27 mouse cellular contexts compared by ENCODE assay signal in genomic region chr10:100101115-100101514, GRCm38 (mm10).
DNase-seq lines count a peak whose midpoint lies in the region; ATAC-seq and TF ChIP-seq lines count a peak whose summit lies in the region.
"Had no signal": no experiment of that assay in that cellular context is flagged by ENCODE, and none has a peak within 500 bp of the region (broad histone marks: within the 10 kb centered on the region; RNA-seq: fewer than 3 reads in every experiment).

No protein-coding gene starts in this region.

- no peaks in the 10 kb centered on the region; the same call in 1 of the 2 replicates for H3K4me1 ChIP-seq in liver, adult 2 months (ENCODE audit: control insufficient read depth, insufficient read depth, low read length)
- H3K4me1 ChIP-seq in midbrain, postnatal 0 days (ENCODE audit: insufficient read depth, low read length): no peaks in the 10 kb centered on the region
- H3K4me1 ChIP-seq: embryonic facial prominence, embryonic 12.5 days; embryonic facial prominence, embryonic 15.5 days; forebrain, embryonic 12.5 days; forebrain, embryonic 15.5 days; hindbrain, embryonic 12.5 days had no signal

- CTCF ChIA-PET in Patski (lab: Charles Lee): no interaction called here

- no peak for TF ChIP-seq CTCF in liver, adult 2 months (IDR thresholded peaks at IDR 0.05; ENCODE audit: low read depth, low read length)
- no peak for TF ChIP-seq CTCF in Patski (IDR thresholded peaks at IDR 0.05)
- TF ChIP-seq CTCF in midbrain, postnatal 0 days (IDR thresholded peaks at IDR 0.05): no peak

- H3K79me2 ChIP-seq in liver, adult 2 months (ENCODE audit: control insufficient read depth, insufficient read depth, low read length): no peaks in the 10 kb centered on the region

- no peak for TF ChIP-seq POLR2A in liver, adult 2 months (IDR thresholded peaks at IDR 0.05; ENCODE audit: extremely low read depth, insufficient read depth, low read length)

- H3K4me3 ChIP-seq in liver, adult 2 months (ENCODE audit: insufficient read depth, low read depth, low read length): no peak overlapping the region
- H3K4me3 ChIP-seq in midbrain, postnatal 0 days (ENCODE audit: low read depth, low read length): no peak overlapping the region
- H3K4me3 ChIP-seq: embryonic facial prominence, embryonic 12.5 days; embryonic facial prominence, embryonic 15.5 days; forebrain, embryonic 12.5 days; forebrain, embryonic 15.5 days; heart, adult 2 months; heart, embryonic 10.5 days; heart, embryonic 13.5 days; hindbrain, embryonic 12.5 days; hindbrain, embryonic 15.5 days had no signal

- no peak overlapping the region for H3K4me2 ChIP-seq in midbrain, postnatal 0 days (ENCODE audit: low read depth, low read length, poor library complexity, severe bottlenecking)
- H3K4me2 ChIP-seq: embryonic facial prominence, embryonic 12.5 days; embryonic facial prominence, embryonic 15.5 days; forebrain, embryonic 12.5 days; forebrain, embryonic 15.5 days; heart, embryonic 13.5 days; hindbrain, embryonic 12.5 days; hindbrain, embryonic 15.5 days had no signal

- peak; percentile 65 for ATAC-seq in Patski
- ATAC-seq in midbrain, postnatal 0 days (ENCODE audit: low FRiP score): no peak
- ATAC-seq: activated CD4-positive, CD25-positive, alpha-beta regulatory T cell, adult 4 months; forebrain, embryonic 15.5 days had no signal

- H3K9me3 ChIP-seq in midbrain, postnatal 0 days (ENCODE audit: low read length): no peaks in the 10 kb centered on the region
- H3K9me3 ChIP-seq: embryonic facial prominence, embryonic 12.5 days; embryonic facial prominence, embryonic 15.5 days; forebrain, embryonic 12.5 days; forebrain, embryonic 15.5 days; heart, embryonic 10.5 days; heart, embryonic 13.5 days; hindbrain, embryonic 12.5 days; hindbrain, embryonic 15.5 days had no signal

- H3K27ac ChIP-seq in liver, adult 2 months (replicated peaks; ENCODE audit: insufficient read depth, low read depth, low read length): no peak overlapping the region
- H3K27ac ChIP-seq in midbrain, postnatal 0 days (ENCODE audit: low read depth, low read length): no peak overlapping the region
- H3K27ac ChIP-seq: embryonic facial prominence, embryonic 12.5 days; embryonic facial prominence, embryonic 15.5 days; forebrain, embryonic 12.5 days; forebrain, embryonic 15.5 days; heart, adult 2 months; heart, embryonic 10.5 days; heart, embryonic 13.5 days; hindbrain, embryonic 12.5 days; hindbrain, embryonic 15.5 days had no signal

- POLR2A ChIA-PET in Patski (lab: Charles Lee): no interaction called here

- 24% methylated on average over 3 of the region's 3 CpGs for WGBS in liver, adult 2 months
- 57% methylated on average over 3 of the region's 3 CpGs for WGBS in midbrain, postnatal 0 days

- no peak overlapping the region for H3K9ac ChIP-seq in liver, adult 2 months (ENCODE audit: low read depth, low read length)
- no peak overlapping the region for H3K9ac ChIP-seq in midbrain, postnatal 0 days (replicated peaks; ENCODE audit: low read length, poor library complexity, severe bottlenecking)
- H3K9ac ChIP-seq: embryonic facial prominence, embryonic 12.5 days; embryonic facial prominence, embryonic 15.5 days; forebrain, embryonic 12.5 days; forebrain, embryonic 15.5 days; heart, embryonic 13.5 days; hindbrain, embryonic 12.5 days; hindbrain, embryonic 15.5 days had no signal

- no peaks in the 10 kb centered on the region for H3K36me3 ChIP-seq in liver, adult 2 months (ENCODE audit: control insufficient read depth, insufficient read depth, low read length)
- no peaks in the 10 kb centered on the region for H3K36me3 ChIP-seq in midbrain, postnatal 0 days (ENCODE audit: insufficient read depth, low read length)
- H3K36me3 ChIP-seq: embryonic facial prominence, embryonic 12.5 days; embryonic facial prominence, embryonic 15.5 days; forebrain, embryonic 12.5 days; forebrain, embryonic 15.5 days; G1E; heart, embryonic 10.5 days; hindbrain, embryonic 12.5 days; hindbrain, embryonic 15.5 days had no signal

- in situ Hi-C loops in Patski (cut with MboI; ENCODE audit: low pct_unique_long_range_greater_than_20kb): no loop called here

- peak; percentile 75 for DNase-seq in heart, adult 11 months
- DNase-seq in heart, postnatal 36 days: no peak
- DNase-seq in liver, adult 2 months (ENCODE audit: extremely low read depth, low read depth, low spot score): peak; percentile 5
- DNase-seq in liver (no peak), Patski (ENCODE audit: low read depth, low spot score) (no peak)
- no peak for DNase-seq in layer of hippocampus, adult 18-20 months (ENCODE audit: low spot score in 2 of 2)
- no peak for DNase-seq in midbrain, postnatal 0 days (ENCODE audit: low spot score)
- DNase-seq: adrenal gland, postnatal 10 days; adrenal gland, postnatal 36 days; B cell, adult 2 months; cerebellum, adult 18-20 months; cerebellum, adult 9-10 months; cerebellum, postnatal 25 days; gastrocnemius, postnatal 25 days; heart, adult 2 months; heart, postnatal 14 days had no signal

- intact Hi-C loops in heart, postnatal 36 days (cut with DNase I): loop anchor here (5.0 kb wide), 1 partner anchor 71 kb away; no protein-coding TSS in a partner anchor

- H3K27me3 ChIP-seq in liver, adult 2 months (ENCODE audit: control insufficient read depth, insufficient read depth, low read length): no peaks in the 10 kb centered on the region
- H3K27me3 ChIP-seq in Patski: no peaks in the 10 kb centered on the region
- H3K27me3 ChIP-seq in midbrain, postnatal 0 days (ENCODE audit: insufficient read depth, low read length): no peaks in the 10 kb centered on the region
- H3K27me3 ChIP-seq: CH12.LX; embryonic facial prominence, embryonic 12.5 days; embryonic facial prominence, embryonic 15.5 days; forebrain, embryonic 12.5 days; forebrain, embryonic 15.5 days; heart, embryonic 13.5 days; hindbrain, embryonic 12.5 days; hindbrain, embryonic 15.5 days had no signal

Comparison
In these comparisons a context has a peak if more than half of its experiments do, and no peak if none do; other contexts are left out.
1. DNase-seq: peak in heart, adult 11 months (single experiment) and liver, adult 2 months (single experiment); none in heart, postnatal 36 days (0 of 2), liver (single experiment), Patski (single experiment), layer of hippocampus, adult 18-20 months (0 of 2) and midbrain, postnatal 0 days (single experiment).